Mouse (Mus musculus): ENCODE measurements around the gene Ly6g. TPM values are rescaled to one million over a fixed set of nuclear protein-coding genes. Genes with fewer than 3 reads are reported as not detected.
"Not testable (repeated sequence)": the region's sequence is repeated elsewhere in the genome, so short reads cannot be mapped to it uniquely, and the experiment has no call there.

The Ly6g gene
- not detected in 2 replicates for polyA plus RNA-seq (2014; fragmentation: Nextera tagmentation; extraction: Ambion mirVana)

GRCm38 (mm10) chr15:75154940-75155339 is at the start of gene Ly6g:
Ly6g (plus strand) TSS chr15:75155240.
- 100% methylated on average over 1 of the region's 1 CpGs for WGBS

DNA sequence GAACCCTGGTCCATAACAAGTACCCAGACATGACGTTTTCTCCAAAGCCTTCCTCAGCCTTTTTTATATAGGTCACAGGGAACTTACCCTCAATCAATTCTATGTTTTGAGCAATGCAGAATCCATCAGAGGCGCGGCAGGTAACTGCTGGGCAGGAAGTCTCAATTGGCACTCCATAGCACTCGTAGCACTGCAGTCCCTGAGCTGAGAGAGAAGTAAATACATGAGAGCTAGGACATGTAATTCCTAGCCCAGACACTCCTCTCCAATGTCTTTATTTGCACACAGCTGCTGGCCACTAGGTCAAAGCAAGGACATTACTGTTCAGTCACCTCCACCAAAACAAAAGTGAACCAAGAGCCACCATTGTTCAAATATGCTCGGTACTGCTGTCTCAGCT is 44.6 kb upstream of the Ly6g start:
- WGBS, result 79% methylated on average over 1 of the region's 5 CpGs

More at GRCm38 (mm10) chr15:75154940-75155339, at the start of gene Ly6g:
- H3K4me2 ChIP-seq (ENCODE audit: low read depth, low read length), result no peak within 1 kb of the TSS
- H3K9ac ChIP-seq (ENCODE audit: low read depth, low read length), result no peak within 1 kb of the TSS
- H3K9me3 ChIP-seq (ENCODE audit: control insufficient read depth, low read length), result no peaks in the 10 kb centered on the region
- H3K36me3 ChIP-seq (ENCODE audit: control insufficient read depth, insufficient read depth, low read length), result no peaks in the 10 kb centered on the region
- H3K4me3 ChIP-seq (ENCODE audit: low read depth, low read length), result no peak within 1 kb of the TSS
- H3K4me1 ChIP-seq (ENCODE audit: control insufficient read depth, insufficient read depth, low read length), result no peaks in the 10 kb centered on the region
- no peaks in the 10 kb centered on the region for H3K27me3 ChIP-seq (replicated peaks; ENCODE audit: control insufficient read depth, insufficient read depth, low read length)
- DNase-seq (ENCODE audit: low spot score) (no peak), ATAC-seq (ENCODE audit: low read depth) (no peak)
- no peak within 1 kb of the TSS for H3K27ac ChIP-seq (replicated peaks; ENCODE audit: low read depth, low read length)

DNA sequence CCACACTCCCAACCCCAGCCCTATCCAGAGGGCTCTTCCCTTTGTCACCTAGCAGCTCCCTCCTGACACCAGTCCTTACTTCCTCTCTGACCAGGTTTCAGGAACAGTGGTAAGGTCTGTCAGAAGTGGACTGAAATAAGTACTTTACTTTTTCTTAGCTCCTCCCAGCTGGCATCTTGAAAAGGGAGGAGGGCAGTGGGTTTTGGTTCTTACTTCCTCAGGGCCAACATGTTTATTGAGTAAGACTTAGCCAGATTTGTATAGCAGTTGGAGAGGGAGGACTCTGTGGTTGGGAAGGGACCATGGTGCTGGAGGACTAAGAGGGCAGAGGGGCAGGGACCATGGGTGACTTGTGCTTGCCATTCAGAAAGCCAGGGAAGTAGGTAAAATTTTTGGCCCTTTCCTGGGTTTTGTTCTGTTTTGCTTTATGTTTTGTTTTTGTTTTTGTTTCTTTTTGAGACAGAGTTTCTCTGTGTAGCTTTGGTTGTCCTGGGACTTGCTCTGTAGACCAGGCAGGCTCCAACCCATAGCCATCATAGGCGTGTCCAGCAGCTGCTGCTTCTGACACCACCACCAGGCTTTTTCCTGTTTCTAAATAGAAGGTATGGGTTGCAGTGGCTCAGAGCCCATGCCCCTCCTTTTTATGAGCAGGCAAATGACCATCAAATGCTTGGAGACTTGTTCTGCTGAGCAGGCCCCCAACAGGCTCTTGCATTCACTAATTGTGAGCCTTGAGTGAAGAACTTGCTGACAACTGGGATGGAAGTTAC is 43.0 kb upstream of the Ly6g start, which contains the start of gene Ly6c2:
Gene Ly6c2 (minus strand): TSS at position 110 of the 770 bp plus-strand sequence.
- H3K9me3 ChIP-seq (ENCODE audit: control insufficient read depth, low read length); H3K4me3 ChIP-seq (ENCODE audit: low read depth, low read length); H3K36me3 ChIP-seq (ENCODE audit: control insufficient read depth, insufficient read depth, low read length); H3K4me1 ChIP-seq (ENCODE audit: control insufficient read depth, insufficient read depth, low read length); ATAC-seq (ENCODE audit: low read depth); H3K27me3 ChIP-seq (replicated peaks; ENCODE audit: control insufficient read depth, insufficient read depth, low read length); H3K9ac ChIP-seq (ENCODE audit: low read depth, low read length); H3K27ac ChIP-seq (replicated peaks; ENCODE audit: low read depth, low read length); DNase-seq (ENCODE audit: low spot score); H3K4me2 ChIP-seq (ENCODE audit: low read depth, low read length): not testable (repeated sequence)
- 56% methylated on average over 1 of the region's 1 CpGs for WGBS

More for the DNA sequence above, 44.6 kb upstream of the Ly6g start:
- not testable (repeated sequence) for H3K27ac ChIP-seq (replicated peaks; ENCODE audit: low read depth, low read length); H3K4me2 ChIP-seq (ENCODE audit: low read depth, low read length); H3K27me3 ChIP-seq (replicated peaks; ENCODE audit: control insufficient read depth, insufficient read depth, low read length); H3K4me1 ChIP-seq (ENCODE audit: control insufficient read depth, insufficient read depth, low read length); ATAC-seq (ENCODE audit: low read depth); H3K9me3 ChIP-seq (ENCODE audit: control insufficient read depth, low read length); H3K4me3 ChIP-seq (ENCODE audit: low read depth, low read length); DNase-seq (ENCODE audit: low spot score); H3K9ac ChIP-seq (ENCODE audit: low read depth, low read length); H3K36me3 ChIP-seq (ENCODE audit: control insufficient read depth, insufficient read depth, low read length)

DNA sequence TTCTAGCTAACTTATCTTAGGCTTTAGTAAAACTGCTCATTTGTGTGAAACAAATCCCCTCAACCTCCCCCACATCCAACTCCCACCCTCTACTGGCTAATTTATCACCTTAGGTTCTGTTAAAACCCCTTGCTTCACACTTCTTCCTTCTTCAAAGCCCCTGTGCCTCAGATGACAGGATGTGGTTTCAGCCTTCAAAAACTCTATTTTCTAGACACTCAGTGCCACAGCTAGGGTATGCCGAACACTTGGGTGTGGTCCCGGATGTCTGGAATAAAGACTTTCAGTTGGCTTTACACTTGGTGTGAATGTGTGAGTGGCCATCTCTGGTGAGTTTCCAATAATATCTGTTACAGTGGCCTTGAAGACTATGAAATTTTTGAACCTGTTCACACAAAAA is 38.5 kb upstream of the Ly6g start:
- Histone ChIP-seq H3K9me3 (ENCODE audit: control insufficient read depth, low read length) (no peaks in the 10 kb centered on the region), H3K36me3 (ENCODE audit: control insufficient read depth, insufficient read depth, low read length) (no peaks in the 10 kb centered on the region), H3K27ac (replicated peaks; ENCODE audit: low read depth, low read length) (no peak overlapping the region), H3K27me3 (replicated peaks; ENCODE audit: control insufficient read depth, insufficient read depth, low read length) (no peaks in the 10 kb centered on the region), H3K4me2 (ENCODE audit: low read depth, low read length) (no peak overlapping the region), H3K4me1 (ENCODE audit: control insufficient read depth, insufficient read depth, low read length) (no peaks in the 10 kb centered on the region), H3K4me3 (ENCODE audit: low read depth, low read length) (no peak overlapping the region), H3K9ac (ENCODE audit: low read depth, low read length) (no peak overlapping the region)
- 80% methylated on average over 2 of the region's 2 CpGs for WGBS
- ATAC-seq (ENCODE audit: low read depth), result no peak
- DNase-seq (ENCODE audit: low spot score), result no peak

DNA sequence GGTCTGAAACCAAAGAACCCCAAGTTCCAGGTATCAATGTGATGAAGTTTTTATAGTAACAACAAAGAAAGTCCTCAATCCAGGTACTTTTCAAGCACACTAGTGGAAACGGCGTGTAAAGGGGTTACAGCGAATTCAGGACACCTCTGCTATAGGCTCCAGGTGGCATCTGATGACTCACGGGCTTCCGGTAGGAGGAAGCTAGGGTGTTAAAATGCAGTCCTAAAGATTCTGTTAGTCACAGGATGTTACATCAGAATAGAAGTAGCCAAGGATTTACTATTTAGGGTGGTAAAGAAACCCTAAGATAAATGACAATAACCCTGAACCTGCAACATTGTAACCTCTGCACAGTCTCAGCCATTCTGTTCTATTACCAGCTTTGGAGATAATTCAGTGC is 37.6 kb upstream of the Ly6g start:
- H3K27ac ChIP-seq (replicated peaks; ENCODE audit: low read depth, low read length); H3K36me3 ChIP-seq (ENCODE audit: control insufficient read depth, insufficient read depth, low read length); H3K4me2 ChIP-seq (ENCODE audit: low read depth, low read length); DNase-seq (ENCODE audit: low spot score); H3K9me3 ChIP-seq (ENCODE audit: control insufficient read depth, low read length); ATAC-seq (ENCODE audit: low read depth); H3K9ac ChIP-seq (ENCODE audit: low read depth, low read length); H3K4me1 ChIP-seq (ENCODE audit: control insufficient read depth, insufficient read depth, low read length); H3K4me3 ChIP-seq (ENCODE audit: low read depth, low read length); H3K27me3 ChIP-seq (replicated peaks; ENCODE audit: control insufficient read depth, insufficient read depth, low read length): not testable (repeated sequence)
- WGBS, result 91% methylated on average over 5 of the region's 5 CpGs

- H3K4me2 ChIP-seq (ENCODE audit: low read depth, low read length); H3K9ac ChIP-seq (ENCODE audit: low read depth, low read length); H3K4me1 ChIP-seq (ENCODE audit: control insufficient read depth, insufficient read depth, low read length); H3K9me3 ChIP-seq (ENCODE audit: control insufficient read depth, low read length); DNase-seq (ENCODE audit: low spot score); H3K27me3 ChIP-seq (replicated peaks; ENCODE audit: control insufficient read depth, insufficient read depth, low read length); ATAC-seq (ENCODE audit: low read depth); H3K36me3 ChIP-seq (ENCODE audit: control insufficient read depth, insufficient read depth, low read length); H3K4me3 ChIP-seq (ENCODE audit: low read depth, low read length); H3K27ac ChIP-seq (replicated peaks; ENCODE audit: low read depth, low read length): not testable (repeated sequence)
- WGBS, result 14% methylated on average over 5 of the region's 7 CpGs
Measured at GRCm38 (mm10) chr15:75118742-75119141, 36.3 kb upstream of the Ly6g start.

GRCm38 (mm10) chr15:75120066-75120465 is 35.0 kb upstream of the Ly6g start:
- H3K27ac ChIP-seq (replicated peaks; ENCODE audit: low read depth, low read length), result no peak overlapping the region
- H3K36me3 ChIP-seq (ENCODE audit: control insufficient read depth, insufficient read depth, low read length), result no peaks in the 10 kb centered on the region
- no peaks in the 10 kb centered on the region for H3K27me3 ChIP-seq (replicated peaks; ENCODE audit: control insufficient read depth, insufficient read depth, low read length)
- 20% methylated on average over 2 of the region's 2 CpGs for WGBS
- H3K9me3 ChIP-seq (ENCODE audit: control insufficient read depth, low read length), result no peaks in the 10 kb centered on the region
- no peak overlapping the region for H3K4me2 ChIP-seq (ENCODE audit: low read depth, low read length)
- H3K9ac ChIP-seq (ENCODE audit: low read depth, low read length), result no peak overlapping the region
- H3K4me3 ChIP-seq (ENCODE audit: low read depth, low read length), result no peak overlapping the region
- no peak for DNase-seq (ENCODE audit: low spot score)
- no peak for ATAC-seq (ENCODE audit: low read depth)
- no peaks in the 10 kb centered on the region for H3K4me1 ChIP-seq (ENCODE audit: control insufficient read depth, insufficient read depth, low read length)

DNA sequence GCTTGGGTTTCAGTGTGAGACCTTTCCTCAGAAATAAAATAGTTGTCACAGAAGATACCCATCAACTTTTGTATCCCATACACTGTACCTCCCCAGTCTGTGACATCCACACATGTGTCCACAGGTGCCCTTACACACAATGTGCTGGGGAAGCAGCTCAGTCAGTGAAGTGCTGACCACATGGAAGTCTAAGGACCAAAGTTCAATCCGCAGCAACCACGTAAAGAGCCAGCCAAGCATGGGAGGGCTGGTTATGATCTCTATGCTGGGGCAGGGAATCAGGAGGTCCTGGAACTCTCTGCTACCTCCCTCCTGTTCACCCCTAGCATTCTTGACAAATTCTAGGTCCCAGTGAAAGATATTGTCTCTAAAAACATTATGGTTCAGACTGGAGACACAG is 22.7 kb upstream of the Ly6g start:
- ATAC-seq (ENCODE audit: low read depth); H3K36me3 ChIP-seq (ENCODE audit: control insufficient read depth, insufficient read depth, low read length); H3K9ac ChIP-seq (ENCODE audit: low read depth, low read length); H3K27me3 ChIP-seq (replicated peaks; ENCODE audit: control insufficient read depth, insufficient read depth, low read length); H3K27ac ChIP-seq (replicated peaks; ENCODE audit: low read depth, low read length); H3K4me3 ChIP-seq (ENCODE audit: low read depth, low read length); H3K4me1 ChIP-seq (ENCODE audit: control insufficient read depth, insufficient read depth, low read length); H3K9me3 ChIP-seq (ENCODE audit: control insufficient read depth, low read length); H3K4me2 ChIP-seq (ENCODE audit: low read depth, low read length); DNase-seq (ENCODE audit: low spot score): not testable (repeated sequence)
- WGBS, result 94% methylated on average over 2 of the region's 2 CpGs

Measured in embryonic facial prominence, embryonic 14.5 days (tissue).